Mouse (Mus musculus) liver, embryonic 14.5 days (tissue): Measurements from ENCODE around the gene Sdhaf2.

Experiments
- CTCF ChIP-seq: IDR thresholded peaks from 2 replicates; pipeline ENCODE4 v1.5.1; 2016; ENCODE audit warnings: antibody characterized with exemption, low read depth, control low read depth
- EP300 ChIP-seq: IDR thresholded peaks from 2 replicates; pipeline ENCODE4 v1.6.1; 2016; ENCODE audit warnings: antibody characterized with exemption, low read depth

GRCm38 (mm10) chr19:10562351-10562750, 36.4 kb upstream of the Sdhaf2 start:
- TF ChIP-seq EP300 (no peak), CTCF (no peak)
